Mouse (Mus musculus) G1E (cell line): ENCODE data around the gene Igfbp2.

ENCODE experiments used
- CTCF ChIP-seq: IDR thresholded peaks from 2 replicates; pipeline ENCODE4 v1.5.1; 2012; ENCODE audit warnings: low read depth, low read length, inconsistent platforms, mixed read lengths
- GATA1 ChIP-seq: IDR thresholded peaks from 2 replicates; pipeline ENCODE4 v1.6.1; 2012; ENCODE audit warnings: borderline replicate concordance, low read length, inconsistent platforms, mixed read lengths
- GATA2 ChIP-seq: IDR thresholded peaks from 2 replicates; pipeline ENCODE4 v1.6.1; 2012; ENCODE audit warnings: low read depth, low read length, inconsistent platforms, borderline replicate concordance
- POLR2AphosphoS5 ChIP-seq: IDR thresholded peaks from 2 replicates; pipeline ENCODE4 v1.6.1; 2012; ENCODE audit warnings: low read depth, low read length, inconsistent platforms; ENCODE audit not compliant: insufficient replicate concordance

- TF ChIP-seq CTCF = no peak
- no peak for TF ChIP-seq GATA1
- TF ChIP-seq GATA2 = no peak
- no peak for TF ChIP-seq POLR2AphosphoS5
Observed at GRCm38 (mm10) chr1:72869275-72869674, 45.0 kb downstream of the Igfbp2 start.
